Mouse (Mus musculus): ENCODE measurements around the gene Nlk. TPM values are rescaled to one million over a fixed set of nuclear protein-coding genes. Genes with fewer than 3 reads are reported as not detected.

The Nlk gene
- polyA plus RNA-seq, 1 experiment from 2014 or later: 29.4 TPM

GRCm38 (mm10) chr11:78730902-78731301 lies 33.7 kb upstream of the Nlk start:
- Histone ChIP-seq H3K4me3 (ENCODE audit: low read depth, low read length) (no peak overlapping the region), H3K9me3 (ENCODE audit: control insufficient read depth, low read length) (no peaks in the 10 kb centered on the region), H3K4me1 (ENCODE audit: control insufficient read depth, insufficient read depth, low read length) (no peaks in the 10 kb centered on the region), H3K4me2 (ENCODE audit: low read depth, low read length) (no peak overlapping the region), H3K36me3 (ENCODE audit: control insufficient read depth, insufficient read depth, low read length) (no peaks in the 10 kb centered on the region), H3K9ac (replicated peaks; ENCODE audit: low read depth, low read length) (no peak overlapping the region), H3K27ac (ENCODE audit: low read depth, low read length) (no peak overlapping the region), H3K27me3 (ENCODE audit: control insufficient read depth, insufficient read depth, low read length) (no peaks in the 10 kb centered on the region)
- ATAC-seq (ENCODE audit: low read depth): no peak
- WGBS: 29% methylated on average over 2 of the region's 2 CpGs

GRCm38 (mm10) chr11:78728041-78728440 lies 30.9 kb upstream of the Nlk start:
- no peaks in the 10 kb centered on the region for H3K9me3 ChIP-seq (ENCODE audit: control insufficient read depth, low read length)
- ATAC-seq (ENCODE audit: low read depth): no peak

GRCm38 (mm10) chr11:78726366-78726765 lies 29.2 kb upstream of the Nlk start:
- no peak overlapping the region for H3K4me2 ChIP-seq (ENCODE audit: low read depth, low read length)
- H3K9me3 ChIP-seq (ENCODE audit: control insufficient read depth, low read length): no peaks in the 10 kb centered on the region
- ATAC-seq (ENCODE audit: low read depth): no peak
- no peak overlapping the region for H3K9ac ChIP-seq (replicated peaks; ENCODE audit: low read depth, low read length)
- 80% methylated on average over 3 of the region's 3 CpGs for whole genome bisulfite sequencing
- no peaks in the 10 kb centered on the region for H3K27me3 ChIP-seq (ENCODE audit: control insufficient read depth, insufficient read depth, low read length)
- H3K27ac ChIP-seq (ENCODE audit: low read depth, low read length): no peak overlapping the region
- no peak overlapping the region for H3K4me3 ChIP-seq (ENCODE audit: low read depth, low read length)
- no peaks in the 10 kb centered on the region for H3K4me1 ChIP-seq (ENCODE audit: control insufficient read depth, insufficient read depth, low read length)
- no peaks in the 10 kb centered on the region for H3K36me3 ChIP-seq (ENCODE audit: control insufficient read depth, insufficient read depth, low read length)

More at GRCm38 (mm10) chr11:78728041-78728440, 30.9 kb upstream of the Nlk start:
- H3K4me2 ChIP-seq (ENCODE audit: low read depth, low read length): no peak overlapping the region
- no peak overlapping the region for H3K4me3 ChIP-seq (ENCODE audit: low read depth, low read length)
- H3K9ac ChIP-seq (replicated peaks; ENCODE audit: low read depth, low read length): no peak overlapping the region
- no peaks in the 10 kb centered on the region for H3K4me1 ChIP-seq (ENCODE audit: control insufficient read depth, insufficient read depth, low read length)
- no peak overlapping the region for H3K27ac ChIP-seq (ENCODE audit: low read depth, low read length)
- 75% methylated on average over 4 of the region's 4 CpGs for WGBS
- no peaks in the 10 kb centered on the region for H3K36me3 ChIP-seq (ENCODE audit: control insufficient read depth, insufficient read depth, low read length)
- no peaks in the 10 kb centered on the region for H3K27me3 ChIP-seq (ENCODE audit: control insufficient read depth, insufficient read depth, low read length)

- Histone ChIP-seq H3K4me3 (ENCODE audit: low read depth, low read length) (no peak overlapping the region), H3K4me1 (ENCODE audit: control insufficient read depth, insufficient read depth, low read length) (no peaks in the 10 kb centered on the region), H3K9ac (replicated peaks; ENCODE audit: low read depth, low read length) (no peak overlapping the region), H3K9me3 (ENCODE audit: control insufficient read depth, low read length) (no peaks in the 10 kb centered on the region), H3K4me2 (ENCODE audit: low read depth, low read length) (no peak overlapping the region), H3K27me3 (ENCODE audit: control insufficient read depth, insufficient read depth, low read length) (no peaks in the 10 kb centered on the region), H3K36me3 (ENCODE audit: control insufficient read depth, insufficient read depth, low read length) (no peaks in the 10 kb centered on the region), H3K27ac (ENCODE audit: low read depth, low read length) (no peak overlapping the region)
- ATAC-seq (ENCODE audit: low read depth): no peak
- WGBS: 98% methylated on average over 1 of the region's 1 CpGs
These were observed 27.6 kb upstream of the Nlk start for GRCm38 (mm10) chr11:78724792-78725191.

GRCm38 (mm10) chr11:78721419-78721818 lies 24.2 kb upstream of the Nlk start:
- 91% methylated on average over 2 of the region's 2 CpGs for WGBS
- no peaks in the 10 kb centered on the region for H3K9me3 ChIP-seq (ENCODE audit: control insufficient read depth, low read length)
- no peaks in the 10 kb centered on the region for H3K27me3 ChIP-seq (ENCODE audit: control insufficient read depth, insufficient read depth, low read length)
- no peak overlapping the region for H3K9ac ChIP-seq (replicated peaks; ENCODE audit: low read depth, low read length)
- no peak overlapping the region for H3K4me3 ChIP-seq (ENCODE audit: low read depth, low read length)
- H3K27ac ChIP-seq (ENCODE audit: low read depth, low read length): no peak overlapping the region
- H3K4me2 ChIP-seq (ENCODE audit: low read depth, low read length): no peak overlapping the region
- ATAC-seq (ENCODE audit: low read depth): no peak
- no peaks in the 10 kb centered on the region for H3K36me3 ChIP-seq (ENCODE audit: control insufficient read depth, insufficient read depth, low read length)
- no peaks in the 10 kb centered on the region for H3K4me1 ChIP-seq (ENCODE audit: control insufficient read depth, insufficient read depth, low read length)

- Histone ChIP-seq H3K9me3 (ENCODE audit: control insufficient read depth, low read length) (no peaks in the 10 kb centered on the region), H3K9ac (replicated peaks; ENCODE audit: low read depth, low read length) (no peak overlapping the region), H3K27me3 (ENCODE audit: control insufficient read depth, insufficient read depth, low read length) (no peaks in the 10 kb centered on the region), H3K36me3 (ENCODE audit: control insufficient read depth, insufficient read depth, low read length) (no peaks in the 10 kb centered on the region), H3K4me3 (ENCODE audit: low read depth, low read length) (no peak overlapping the region), H3K27ac (ENCODE audit: low read depth, low read length) (no peak overlapping the region), H3K4me2 (ENCODE audit: low read depth, low read length) (no peak overlapping the region), H3K4me1 (ENCODE audit: control insufficient read depth, insufficient read depth, low read length) (no peaks in the 10 kb centered on the region)
- WGBS: 58% methylated on average over 4 of the region's 4 CpGs
- no peak for ATAC-seq (ENCODE audit: low read depth)
These were observed 20.5 kb upstream of the Nlk start for GRCm38 (mm10) chr11:78717655-78718054.

GRCm38 (mm10) chr11:78708642-78709041 lies 11.5 kb upstream of the Nlk start:
- no peaks in the 10 kb centered on the region for H3K36me3 ChIP-seq (ENCODE audit: control insufficient read depth, insufficient read depth, low read length)
- H3K27me3 ChIP-seq (ENCODE audit: control insufficient read depth, insufficient read depth, low read length): no peaks in the 10 kb centered on the region
- no peaks in the 10 kb centered on the region for H3K4me1 ChIP-seq (ENCODE audit: control insufficient read depth, insufficient read depth, low read length)
- no peak overlapping the region for H3K4me3 ChIP-seq (ENCODE audit: low read depth, low read length)
- WGBS: 77% methylated on average over 2 of the region's 2 CpGs
- H3K9me3 ChIP-seq (ENCODE audit: control insufficient read depth, low read length): no peaks in the 10 kb centered on the region
- no peak overlapping the region for H3K9ac ChIP-seq (replicated peaks; ENCODE audit: low read depth, low read length)
- H3K27ac ChIP-seq (ENCODE audit: low read depth, low read length): no peak overlapping the region
- no peak overlapping the region for H3K4me2 ChIP-seq (ENCODE audit: low read depth, low read length)
- ATAC-seq (ENCODE audit: low read depth): no peak

- no peak for ATAC-seq (ENCODE audit: low read depth)
- no peaks in the 10 kb centered on the region for H3K27me3 ChIP-seq (ENCODE audit: control insufficient read depth, insufficient read depth, low read length)
- H3K9me3 ChIP-seq (ENCODE audit: control insufficient read depth, low read length): no peaks in the 10 kb centered on the region
- no peak overlapping the region for H3K9ac ChIP-seq (replicated peaks; ENCODE audit: low read depth, low read length)
- H3K4me3 ChIP-seq (ENCODE audit: low read depth, low read length): no peak overlapping the region
- no peaks in the 10 kb centered on the region for H3K36me3 ChIP-seq (ENCODE audit: control insufficient read depth, insufficient read depth, low read length)
- H3K27ac ChIP-seq (ENCODE audit: low read depth, low read length): no peak overlapping the region
- no peaks in the 10 kb centered on the region for H3K4me1 ChIP-seq (ENCODE audit: control insufficient read depth, insufficient read depth, low read length)
- H3K4me2 ChIP-seq (ENCODE audit: low read depth, low read length): no peak overlapping the region
These were observed 8.9 kb upstream of the Nlk start for GRCm38 (mm10) chr11:78706026-78706425.

GRCm38 (mm10) chr11:78703085-78703484 lies 5.9 kb upstream of the Nlk start:
- H3K4me3 ChIP-seq (ENCODE audit: low read depth, low read length): no peak overlapping the region

GRCm38 (mm10) chr11:78702319-78702718 lies 5.1 kb upstream of the Nlk start:
- 81% methylated on average over 3 of the region's 3 CpGs for WGBS
- no peaks in the 10 kb centered on the region for H3K4me1 ChIP-seq (ENCODE audit: control insufficient read depth, insufficient read depth, low read length)

More at GRCm38 (mm10) chr11:78703085-78703484, 5.9 kb upstream of the Nlk start:
- WGBS: 88% methylated on average over 5 of the region's 5 CpGs
- no peak overlapping the region for H3K9ac ChIP-seq (replicated peaks; ENCODE audit: low read depth, low read length)
- no peak overlapping the region for H3K27ac ChIP-seq (ENCODE audit: low read depth, low read length)
- no peaks in the 10 kb centered on the region for H3K9me3 ChIP-seq (ENCODE audit: control insufficient read depth, low read length)
- H3K4me1 ChIP-seq (ENCODE audit: control insufficient read depth, insufficient read depth, low read length): no peaks in the 10 kb centered on the region
- no peaks in the 10 kb centered on the region for H3K36me3 ChIP-seq (ENCODE audit: control insufficient read depth, insufficient read depth, low read length)
- H3K4me2 ChIP-seq (ENCODE audit: low read depth, low read length): no peak overlapping the region
- ATAC-seq (ENCODE audit: low read depth): no peak
- no peaks in the 10 kb centered on the region for H3K27me3 ChIP-seq (ENCODE audit: control insufficient read depth, insufficient read depth, low read length)

More at GRCm38 (mm10) chr11:78702319-78702718, 5.1 kb upstream of the Nlk start:
- no peak for ATAC-seq (ENCODE audit: low read depth)
- no peaks in the 10 kb centered on the region for H3K27me3 ChIP-seq (ENCODE audit: control insufficient read depth, insufficient read depth, low read length)
- no peak overlapping the region for H3K4me2 ChIP-seq (ENCODE audit: low read depth, low read length)
- H3K9me3 ChIP-seq (ENCODE audit: control insufficient read depth, low read length): no peaks in the 10 kb centered on the region
- no peak overlapping the region for H3K4me3 ChIP-seq (ENCODE audit: low read depth, low read length)
- H3K36me3 ChIP-seq (ENCODE audit: control insufficient read depth, insufficient read depth, low read length): no peaks in the 10 kb centered on the region
- no peak overlapping the region for H3K9ac ChIP-seq (replicated peaks; ENCODE audit: low read depth, low read length)
- H3K27ac ChIP-seq (ENCODE audit: low read depth, low read length): no peak overlapping the region

All from neural tube, embryonic 14.5 days (tissue).